Mouse (Mus musculus) adrenal gland, adult 18-20 months (tissue): ENCODE data around the gene Kri1. TPM values are rescaled to one million over a fixed set of nuclear protein-coding genes. Genes with fewer than 3 reads are reported as not detected.
A peak's percentile ranks its signal among the peaks of the same experiment; 100 is the strongest.
"Not testable (repeated sequence)": the region's sequence is repeated elsewhere in the genome, so short reads cannot be mapped to it uniquely, and the experiment has no call there.

Experiments
- DNase-seq, 2 experiments: peaks; one replicate each; pipeline ENCODE4 v3.0.0; 2021 to 2022; ENCODE audit warnings: low spot score in 2 of 2
- long read RNA-seq, 2 experiments: library from polyadenylated mRNA; stranded (forward); transcript quantifications; one replicate each; pipeline ENCODE4 v2.0.0; 2021
- total RNA-seq, 2 experiments: library from RNA; stranded (reverse); gene quantifications; 1 replicate in 1 of 2; 2 replicates in 1 of 2; pipeline ENCODE4 v1.2.3; 2021

Kri1 gene
- total RNA-seq, result 10 to 100 TPM; 31.1 to 34.9 TPM
- long read RNA-seq, experiment 1, transcript Kri1-201 (19 exons, 2,598 nt), result major isoform, 11 of 14 reads
- long read RNA-seq, experiment 1, partial matches to known transcripts, result 0 of 14 reads
- long read RNA-seq, experiment 1, other reads (novel, unspliced or antisense), result 3 of 14 reads
- long read RNA-seq, experiment 2, transcript Kri1-201 (19 exons, 2,598 nt), result major isoform, 22 of 29 reads
- long read RNA-seq, experiment 2, partial matches to known transcripts, result 5 of 29 reads
- long read RNA-seq, experiment 2, other reads (novel, unspliced or antisense), result 2 of 29 reads

- DNase-seq, result peak; percentile 94 to 97
These were observed at the start of gene Kri1 for GRCm38 (mm10) chr9:21287571-21288402. Gene Kri1, minus strand, starts transcription at chr9:21287969.

GRCm38 (mm10) chr9:21336491-21336890 lies 48.7 kb upstream of the Kri1 start:
- DNase-seq, result no peak

- DNase-seq, result no peak
These were observed 47.6 kb upstream of the Kri1 start for GRCm38 (mm10) chr9:21335391-21335790.

GRCm38 (mm10) chr9:21334747-21335146 lies 47.0 kb upstream of the Kri1 start:
- no peak for DNase-seq

GRCm38 (mm10) chr9:21333523-21333922 lies 45.8 kb upstream of the Kri1 start:
- DNase-seq, result no peak

- no peak for DNase-seq
These were observed 44.6 kb upstream of the Kri1 start for GRCm38 (mm10) chr9:21332161-21333061.

GRCm38 (mm10) chr9:21331365-21332140 lies 43.8 kb upstream of the Kri1 start:
- DNase-seq, result no peak

GRCm38 (mm10) chr9:21329699-21330289 lies 42.0 kb upstream of the Kri1 start:
- DNase-seq, result no peak

GRCm38 (mm10) chr9:21329041-21329440 lies 41.3 kb upstream of the Kri1 start:
- DNase-seq, result no peak

- no peak for DNase-seq
These were observed 40.3 kb upstream of the Kri1 start for GRCm38 (mm10) chr9:21328041-21328440.

GRCm38 (mm10) chr9:21327569-21327968 lies 39.8 kb upstream of the Kri1 start:
- no peak for DNase-seq

GRCm38 (mm10) chr9:21324269-21324668 lies 36.5 kb upstream of the Kri1 start:
- no peak for DNase-seq

- DNase-seq, result not testable (repeated sequence)
These were observed 35.1 kb upstream of the Kri1 start for GRCm38 (mm10) chr9:21322917-21323297.

- DNase-seq, result no peak
These were observed 34.6 kb upstream of the Kri1 start for GRCm38 (mm10) chr9:21322211-21322916.

- DNase-seq, result peak in 1 of 2 experiments; percentile 43
These were observed 33.7 kb upstream of the Kri1 start for GRCm38 (mm10) chr9:21321513-21321835.

GRCm38 (mm10) chr9:21320619-21321512 lies 33.1 kb upstream of the Kri1 start, which contains the start of gene Slc44a2:
Gene Slc44a2, plus strand, starts transcription at chr9:21320698.
- peak; percentile 93 to 95 for DNase-seq

- no peak for DNase-seq
These were observed 32.5 kb upstream of the Kri1 start for GRCm38 (mm10) chr9:21320280-21320618.

- no peak for DNase-seq
These were observed 31.7 kb upstream of the Kri1 start for GRCm38 (mm10) chr9:21319503-21319902.

- DNase-seq, result no peak
These were observed 31.0 kb upstream of the Kri1 start for GRCm38 (mm10) chr9:21318792-21319191.
